Mouse (Mus musculus) urinary bladder, postnatal 4 days (tissue): Measurements from ENCODE around the gene Ptpn1.
A peak's percentile ranks its signal among the peaks of the same experiment; 100 is the strongest.

ENCODE experiments used
- DNase-seq, 2 experiments: peaks; one replicate each; pipeline ENCODE4 v3.0.0; 2021 to 2022; ENCODE audit warnings: low spot score in 2 of 2

Gene Ptpn1

DNA sequence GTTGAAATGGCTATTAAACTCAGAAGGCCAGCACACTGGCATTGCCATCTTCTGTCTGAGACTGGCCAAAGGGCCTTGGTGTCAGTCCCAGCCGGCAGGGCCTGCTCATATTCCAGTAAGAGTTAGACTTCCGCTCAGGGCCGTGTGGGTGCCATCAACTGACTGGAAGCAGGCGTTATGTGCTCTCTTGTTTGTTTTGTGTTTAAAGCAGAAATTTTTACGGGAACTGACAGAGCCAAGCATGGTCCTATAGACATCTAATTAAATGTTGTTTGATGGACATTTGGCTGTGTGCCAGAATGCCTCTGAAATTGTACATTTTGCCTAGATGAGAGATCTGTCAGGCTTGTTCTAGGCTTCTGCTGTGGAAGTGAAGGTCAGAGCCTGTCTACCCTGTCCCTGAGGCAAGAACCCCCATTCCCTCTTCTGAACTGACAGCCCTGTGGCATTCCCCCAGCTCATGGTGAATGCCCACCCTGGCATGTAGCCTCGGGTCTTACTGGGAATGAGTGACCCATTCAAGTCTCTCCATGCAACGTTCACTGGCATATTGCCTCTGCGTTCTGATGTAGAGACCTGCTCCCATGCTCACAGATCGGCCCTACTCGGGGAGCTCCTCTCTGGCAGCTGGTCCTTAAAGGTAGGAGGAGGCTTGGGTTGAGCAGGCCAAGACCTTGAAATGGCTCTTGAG is 38.1 kb downstream of the Ptpn1 start:
- DNase-seq, result no peak

DNA sequence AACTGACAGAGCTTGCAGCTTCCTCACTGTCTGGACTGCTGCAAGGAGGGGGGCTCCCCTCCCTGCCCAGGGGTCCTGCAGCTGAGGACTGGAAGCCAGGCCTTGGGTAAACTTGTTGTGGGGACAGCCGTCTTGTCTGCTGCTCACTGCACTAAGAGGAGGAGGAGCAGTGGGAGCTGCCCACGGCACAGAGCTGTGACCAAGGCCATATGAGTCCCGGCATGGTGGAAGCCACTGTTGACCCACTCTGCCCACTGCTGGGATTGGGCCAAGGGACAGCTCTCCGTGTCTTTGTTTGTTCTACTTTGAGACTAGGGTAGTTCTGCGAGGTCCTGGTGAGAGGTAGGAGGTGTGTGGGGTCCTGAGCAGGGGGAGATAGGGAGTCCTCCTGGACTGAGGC is 40.3 kb downstream of the Ptpn1 start:
- DNase-seq, result no peak

- DNase-seq, result no peak
Observed at GRCm38 (mm10) chr2:167972809-167973208, 41.0 kb downstream of the Ptpn1 start.

GRCm38 (mm10) chr2:167975746-167976145 is 43.9 kb downstream of the Ptpn1 start:
- DNase-seq, result no peak

DNA sequence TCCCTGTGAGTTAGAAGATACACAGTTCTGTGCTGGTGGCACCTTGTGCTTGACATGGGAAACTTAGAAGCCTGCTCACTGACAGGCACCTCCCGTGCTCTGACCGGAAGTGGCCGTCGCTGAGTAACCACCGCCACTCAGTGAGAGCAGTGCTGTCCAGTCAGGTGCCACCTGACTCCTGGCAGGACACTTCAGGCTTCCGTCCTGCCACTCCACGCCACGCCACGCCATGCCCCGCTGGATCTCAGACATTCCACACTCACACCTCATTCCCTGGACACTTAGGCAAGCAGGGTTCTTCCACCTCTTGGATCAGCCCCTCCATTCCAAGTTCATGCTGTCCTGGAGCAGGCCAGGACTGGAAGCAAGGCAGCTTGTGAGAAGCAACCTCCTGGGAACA is 46.4 kb downstream of the Ptpn1 start:
- DNase-seq, result no peak

DNA sequence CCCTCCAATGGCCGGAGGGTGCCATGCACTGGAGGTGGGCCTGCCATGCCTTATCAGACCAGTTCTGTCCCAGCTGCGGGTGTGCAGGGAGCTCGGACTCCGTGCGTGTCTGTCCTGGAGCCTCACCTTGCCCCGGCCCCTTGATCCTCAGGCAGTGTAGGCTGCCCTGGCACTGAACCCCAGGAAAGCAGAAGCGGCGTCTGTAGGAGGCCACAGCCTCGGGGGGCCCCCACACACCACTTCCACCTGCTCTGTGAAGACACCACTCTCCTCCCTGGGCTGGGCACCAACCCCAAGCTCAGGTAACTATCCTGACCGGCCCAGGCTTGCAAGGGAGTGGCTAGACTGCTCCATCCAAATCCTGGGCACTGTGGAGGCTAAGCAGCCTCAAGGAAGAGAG is 48.5 kb downstream of the Ptpn1 start:
- DNase-seq, result no peak

- no peak for DNase-seq
Observed at GRCm38 (mm10) chr2:167982646-167983045, 50.8 kb downstream of the Ptpn1 start.

DNA sequence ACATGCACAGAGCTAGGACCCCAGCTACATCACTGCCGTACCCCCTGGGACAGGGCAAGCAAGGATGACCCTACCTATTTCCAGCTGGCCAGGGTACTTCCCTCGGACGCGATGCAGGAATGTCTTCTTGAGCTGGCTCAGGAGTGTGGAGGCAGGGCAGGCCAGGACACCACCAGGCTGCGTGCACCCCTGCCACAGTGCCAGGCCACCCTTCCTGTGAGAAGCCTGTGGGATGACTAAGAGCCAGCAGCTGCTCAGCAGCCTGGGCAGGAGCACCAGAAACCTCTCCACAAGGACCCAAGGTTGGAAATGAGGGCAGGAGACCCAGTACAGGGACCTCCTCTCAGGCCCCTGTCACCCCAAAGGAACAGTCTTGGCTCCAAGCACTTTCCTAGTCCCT is 52.5 kb downstream of the Ptpn1 start:
- DNase-seq, result no peak

DNA sequence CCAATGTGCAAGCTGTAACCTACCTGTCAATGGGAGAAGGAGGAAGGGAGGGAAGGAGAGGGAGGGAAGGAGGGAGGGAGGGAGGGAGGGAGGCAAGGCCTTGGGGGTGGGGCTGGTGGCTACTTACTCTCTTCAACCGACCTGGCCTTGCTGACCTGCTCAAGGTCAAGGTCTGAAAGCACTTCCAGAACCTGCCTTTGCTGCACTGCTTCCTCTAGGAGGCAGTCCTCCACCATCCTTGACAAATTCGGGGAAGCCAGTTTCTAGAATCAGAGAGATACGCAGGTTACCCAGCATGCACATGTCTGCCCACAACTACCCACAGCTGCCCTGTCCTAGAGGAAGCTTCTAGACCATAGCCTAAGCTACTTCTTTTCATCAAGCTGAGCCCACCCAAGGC is 53.1 kb downstream of the Ptpn1 start:
- no peak for DNase-seq

- peak; percentile 52 to 74 for DNase-seq
Observed at GRCm38 (mm10) chr2:167986762-167987161, 54.9 kb downstream of the Ptpn1 start.

- no peak for DNase-seq
Observed at GRCm38 (mm10) chr2:167987640-167988039, 55.8 kb downstream of the Ptpn1 start.

- DNase-seq, result peak; percentile 75 to 84
Observed at GRCm38 (mm10) chr2:167989310-167989709, 57.5 kb downstream of the Ptpn1 start.

GRCm38 (mm10) chr2:167993260-167993659 is 61.4 kb downstream of the Ptpn1 start:
- no peak for DNase-seq

- no peak for DNase-seq
Observed at GRCm38 (mm10) chr2:167995870-167996635, 64.2 kb downstream of the Ptpn1 start.

DNA sequence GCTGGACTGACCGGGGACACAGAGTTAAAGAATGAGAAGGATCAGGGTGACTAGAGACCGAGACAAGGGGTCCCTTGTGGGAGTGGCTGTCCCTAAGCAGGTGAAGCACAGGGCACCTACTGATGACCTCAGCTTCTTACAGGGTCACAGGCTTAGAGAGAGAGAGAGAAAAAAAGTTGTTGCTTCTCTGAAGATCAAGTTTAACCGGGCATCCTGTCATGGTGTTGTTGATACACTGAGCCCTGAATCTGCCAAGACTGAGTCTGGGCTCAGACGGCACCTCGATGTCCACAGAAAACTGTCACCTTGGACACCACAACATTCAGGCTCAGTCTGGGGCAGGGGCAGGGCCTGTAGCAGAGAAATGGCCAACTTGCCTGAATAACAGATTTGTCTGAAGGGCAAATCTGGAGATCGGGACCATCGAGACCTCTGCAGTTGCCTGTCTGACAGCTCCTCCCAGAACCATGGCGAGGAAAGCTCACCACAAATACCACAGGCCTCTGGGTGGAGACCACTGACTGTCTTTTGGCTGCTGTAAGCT is 64.9 kb downstream of the Ptpn1 start:
- no peak for DNase-seq

DNA sequence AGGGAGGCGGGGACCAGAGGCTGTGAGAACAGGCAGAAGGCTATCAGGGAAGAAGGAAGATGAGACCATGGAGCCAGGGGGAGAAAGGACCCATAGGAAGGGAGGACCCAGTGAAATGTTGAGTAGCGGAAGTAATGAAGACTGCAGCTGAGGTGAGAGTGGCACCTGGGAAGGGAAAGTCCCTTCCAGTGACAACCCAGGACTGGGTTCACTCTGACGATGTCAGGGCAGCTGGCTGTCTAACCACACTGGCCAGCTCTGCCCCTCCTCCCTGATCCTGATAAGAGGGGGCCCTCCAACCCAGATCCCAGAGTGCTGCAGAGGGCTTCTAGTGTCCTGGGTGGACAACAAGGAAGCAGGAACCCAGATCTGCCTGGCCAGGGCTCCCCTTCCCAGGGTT is 65.7 kb downstream of the Ptpn1 start:
- no peak for DNase-seq

- no peak for DNase-seq
Observed at GRCm38 (mm10) chr2:167999145-167999743, 67.4 kb downstream of the Ptpn1 start.

GRCm38 (mm10) chr2:168002188-168002587 is 70.3 kb downstream of the Ptpn1 start:
- DNase-seq, result no peak

DNA sequence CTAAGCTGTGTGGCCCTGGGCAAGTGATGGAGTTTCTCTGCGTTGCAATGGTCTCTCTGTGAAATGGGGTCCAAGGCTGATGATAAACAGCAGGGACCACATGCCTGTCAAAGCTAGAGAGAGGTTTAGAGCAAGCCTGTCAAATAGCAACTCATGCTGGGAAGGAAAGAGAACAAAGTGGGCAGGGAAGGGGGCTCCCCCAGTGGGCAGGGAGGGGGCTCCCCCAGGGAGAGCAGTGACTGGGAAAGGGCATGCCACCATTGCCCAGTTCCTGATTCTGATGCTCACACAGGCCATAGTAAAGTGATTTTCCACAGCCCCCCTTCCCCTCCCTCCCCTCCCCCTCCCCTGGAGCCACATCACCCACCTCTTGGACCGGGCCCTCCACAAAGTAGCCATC is 71.0 kb downstream of the Ptpn1 start:
- DNase-seq, result no peak

GRCm38 (mm10) chr2:168003431-168003830 is 71.6 kb downstream of the Ptpn1 start:
- no peak for DNase-seq

DNA sequence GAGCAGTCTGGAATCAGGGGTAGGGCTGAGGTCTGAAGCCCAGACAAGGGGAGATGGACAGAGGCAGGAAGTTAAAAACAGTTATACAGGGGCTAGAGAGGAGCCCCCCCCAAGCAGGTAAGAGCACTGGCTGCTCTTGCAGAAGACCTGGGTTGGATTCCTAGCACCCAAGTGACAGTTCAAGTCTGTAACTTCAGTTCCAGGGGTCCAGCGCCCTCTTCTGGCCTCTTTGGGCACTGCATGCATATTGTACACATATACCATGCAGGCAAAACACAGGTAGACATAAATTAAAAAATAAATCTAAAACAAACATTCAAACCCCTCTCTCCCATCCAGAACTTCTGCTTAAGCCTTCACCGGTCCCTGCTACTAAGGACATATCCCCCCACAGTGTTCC is 72.5 kb downstream of the Ptpn1 start:
- no peak for DNase-seq

- DNase-seq, result no peak
Observed at GRCm38 (mm10) chr2:168005005-168005404, 73.1 kb downstream of the Ptpn1 start.

DNA sequence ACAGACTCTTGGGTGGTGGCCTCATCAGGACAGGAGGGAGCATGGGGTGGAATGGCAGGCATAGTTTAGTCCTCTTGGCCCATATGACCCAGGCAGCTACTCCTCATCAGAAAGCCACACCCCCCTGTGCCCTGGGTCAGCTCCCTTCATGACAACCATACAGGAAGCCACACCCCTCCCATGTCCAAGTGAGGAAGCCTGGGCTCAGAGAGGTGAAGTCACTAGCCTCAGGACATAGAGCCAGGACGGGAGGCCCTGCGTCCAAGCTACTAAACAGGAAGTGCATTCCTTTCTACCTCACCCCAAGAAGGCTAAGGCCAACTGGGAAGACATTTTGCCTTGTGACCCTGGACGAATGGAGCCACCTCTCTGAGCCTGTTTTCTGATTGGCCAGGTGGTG is 73.8 kb downstream of the Ptpn1 start:
- DNase-seq, result no peak
